In genomic region chr12:109540739-109541539, GRCm38 (mm10) we compare ENCODE assay signal across 7 mouse cellular contexts. TPM values are rescaled to one million over a fixed set of nuclear protein-coding genes. Genes with fewer than 3 reads are reported as not detected.
DNase-seq lines count a peak whose midpoint lies in the region; ATAC-seq lines count a peak whose summit lies in the region.

No protein-coding gene starts in this region.

- H3K36me3 ChIP-seq in midbrain, embryonic 15.5 days (replicated peaks) = no peaks in the 10 kb centered on the region

- DNase-seq in adrenal gland, postnatal 10 days = peak; percentile 78
- peak; percentile 79 to 83 for DNase-seq in cerebellum, adult 18-20 months
- DNase-seq in forelimb bud, embryonic 11.5 days (ENCODE audit: low read depth, low spot score) = peak; percentile 80
- DNase-seq in heart, postnatal 14 days = peak; percentile 40 to 55
- peak; percentile 80 to 85 for DNase-seq in left cerebral cortex, postnatal 14 days (ENCODE audit: low spot score in 2 of 2)
- DNase-seq in spleen, adult 18-20 months = no peak

- WGBS in midbrain, embryonic 15.5 days = 46% methylated on average over 30 of the region's 30 CpGs

- peak overlapping the region; percentile 90 for H3K27ac ChIP-seq in midbrain, embryonic 15.5 days

- no peaks in the 10 kb centered on the region for H3K27me3 ChIP-seq in midbrain, embryonic 15.5 days (replicated peaks)

- peak; percentile 71 for ATAC-seq in midbrain, embryonic 15.5 days (replicated peaks)

- H3K4me3 ChIP-seq in midbrain, embryonic 15.5 days = peak overlapping the region; percentile 54

- peak overlapping the region; percentile 55 for H3K4me2 ChIP-seq in midbrain, embryonic 15.5 days

- intact Hi-C loops in heart, postnatal 14 days (cut with DNase I) = no loop called here
- intact Hi-C loops in left cerebral cortex, postnatal 14 days (cut with DNase I) = loop anchor here (5.0 kb wide), 3 partner anchors 104 to 639 kb away; no protein-coding TSS in a partner anchor

- H3K9ac ChIP-seq in midbrain, embryonic 15.5 days = peak overlapping the region; percentile 73

- no peaks in the 10 kb centered on the region; the same call in 1 of the 2 replicates for H3K9me3 ChIP-seq in midbrain, embryonic 15.5 days

- peaks cover 3% of the 10 kb centered on the region for H3K4me1 ChIP-seq in midbrain, embryonic 15.5 days

RNA-seq across cellular contexts. Expression of gene Rtl1, which starts 59.2 kb away (rescaled TPM):
- total RNA-seq in adrenal gland, postnatal 10 days (2021) = 1 to 10 TPM; 4.4 to 4.5 TPM
- total RNA-seq in heart, postnatal 14 days (2021) = under 1 TPM; 0.20 to 0.36 TPM
- total RNA-seq in left cerebral cortex, postnatal 14 days (2021) = under 1 TPM; 0.09 to 0.15 TPM
- polyA plus RNA-seq in midbrain, embryonic 15.5 days (2015; fragmentation: Nextera tagmentation; extraction: Ambion mirVana) = 1.7 and 2.7 TPM in 2 replicates

Comparison
In these comparisons a context has a peak if more than half of its experiments do, and no peak if none do; other contexts are left out.
1. DNase-seq: peak in adrenal gland, postnatal 10 days (single experiment), cerebellum, adult 18-20 months (2 of 2), forelimb bud, embryonic 11.5 days (single experiment), heart, postnatal 14 days (2 of 2) and left cerebral cortex, postnatal 14 days (2 of 2); none in spleen, adult 18-20 months (0 of 2).